Mouse (Mus musculus): ENCODE results near the gene Asic3. TPM values are rescaled to one million over a fixed set of nuclear protein-coding genes. Genes with fewer than 3 reads are reported as not detected.

The Asic3 gene
- polyA plus RNA-seq, 1 experiment: not detected

GRCm38 (mm10) chr5:24443204-24443603 lies 30.0 kb downstream of the Asic3 start:
- Histone ChIP-seq H3K27ac (ENCODE audit: control insufficient read depth, insufficient read depth, low read depth, low read length, poor library complexity) (no peak overlapping the region), H3K4me3 (replicated peaks; ENCODE audit: control insufficient read depth, low read depth, low read length) (no peak overlapping the region), H3K4me1 (ENCODE audit: control insufficient read depth, insufficient read depth, low read length) (peaks cover 1% of the 10 kb centered on the region; the same call in 1 of the 2 replicates)
- no peak for TF ChIP-seq POLR2A (IDR thresholded peaks at IDR 0.05; ENCODE audit: borderline replicate concordance, control insufficient read depth, low read depth, low read length)
- TF ChIP-seq CTCF (IDR thresholded peaks at IDR 0.05; ENCODE audit: control insufficient read depth, insufficient read depth, low read length): no peak
- WGBS: 86% methylated on average over 7 of the region's 7 CpGs

- Histone ChIP-seq H3K4me3 (replicated peaks; ENCODE audit: control insufficient read depth, low read depth, low read length) (peak overlapping the region; percentile 19), H3K27ac (ENCODE audit: control insufficient read depth, insufficient read depth, low read depth, low read length, poor library complexity) (no peak overlapping the region), H3K4me1 (ENCODE audit: control insufficient read depth, insufficient read depth, low read length) (peaks cover 1% of the 10 kb centered on the region; the same call in 1 of the 2 replicates)
- TF ChIP-seq POLR2A (IDR thresholded peaks at IDR 0.05; ENCODE audit: borderline replicate concordance, control insufficient read depth, low read depth, low read length) (no peak), CTCF (IDR thresholded peaks at IDR 0.05; ENCODE audit: control insufficient read depth, insufficient read depth, low read length) (no peak)
- 85% methylated on average over 12 of the region's 12 CpGs for WGBS
Measured at GRCm38 (mm10) chr5:24443927-24444326, 30.7 kb downstream of the Asic3 start.

- TF ChIP-seq CTCF (IDR thresholded peaks at IDR 0.05; ENCODE audit: control insufficient read depth, insufficient read depth, low read length) (peak; percentile 4; the same call in 1 of the 2 replicates), POLR2A (IDR thresholded peaks at IDR 0.05; ENCODE audit: borderline replicate concordance, control insufficient read depth, low read depth, low read length) (peak; percentile 74; the same call in 1 of the 2 replicates)
- Histone ChIP-seq H3K27ac (ENCODE audit: control insufficient read depth, insufficient read depth, low read depth, low read length, poor library complexity) (peak within 1 kb of the TSS; percentile 86), H3K4me3 (replicated peaks; ENCODE audit: control insufficient read depth, low read depth, low read length) (peak within 1 kb of the TSS; percentile 87), H3K4me1 (ENCODE audit: control insufficient read depth, insufficient read depth, low read length) (peaks cover 1% of the 10 kb centered on the region; the same call in 1 of the 2 replicates)
- WGBS: under 1% methylated on average over 60 of the region's 60 CpGs
Measured at GRCm38 (mm10) chr5:24444746-24445427, 31.7 kb downstream of the Asic3 start, which contains the start of gene Fastk. Fastk (minus strand) TSS chr5:24445287.

- TF ChIP-seq CTCF (IDR thresholded peaks at IDR 0.05; ENCODE audit: control insufficient read depth, insufficient read depth, low read length) (no peak), POLR2A (IDR thresholded peaks at IDR 0.05; ENCODE audit: borderline replicate concordance, control insufficient read depth, low read depth, low read length) (no peak)
- 72% methylated on average over 20 of the region's 20 CpGs for WGBS
- Histone ChIP-seq H3K4me1 (ENCODE audit: control insufficient read depth, insufficient read depth, low read length) (peaks cover 1% of the 10 kb centered on the region; the same call in 1 of the 2 replicates), H3K4me3 (replicated peaks; ENCODE audit: control insufficient read depth, low read depth, low read length) (peak overlapping the region; percentile 87), H3K27ac (ENCODE audit: control insufficient read depth, insufficient read depth, low read depth, low read length, poor library complexity) (peak overlapping the region; percentile 86)
Measured at GRCm38 (mm10) chr5:24445428-24446080, 32.4 kb downstream of the Asic3 start.

GRCm38 (mm10) chr5:24446630-24447029 lies 33.4 kb downstream of the Asic3 start:
- WGBS: 92% methylated on average over 7 of the region's 7 CpGs
- H3K4me1 ChIP-seq (ENCODE audit: control insufficient read depth, insufficient read depth, low read length): peaks cover 1% of the 10 kb centered on the region; the same call in 1 of the 2 replicates
- TF ChIP-seq CTCF (IDR thresholded peaks at IDR 0.05; ENCODE audit: control insufficient read depth, insufficient read depth, low read length): no peak
- no peak for TF ChIP-seq POLR2A (IDR thresholded peaks at IDR 0.05; ENCODE audit: borderline replicate concordance, control insufficient read depth, low read depth, low read length)
- no peak overlapping the region for H3K4me3 ChIP-seq (replicated peaks; ENCODE audit: control insufficient read depth, low read depth, low read length)
- H3K27ac ChIP-seq (ENCODE audit: control insufficient read depth, insufficient read depth, low read depth, low read length, poor library complexity): no peak overlapping the region

GRCm38 (mm10) chr5:24447624-24448298 lies 34.6 kb downstream of the Asic3 start, which contains the start of gene Tmub1:
Tmub1 (minus strand) TSS chr5:24447854.
- peaks cover 1% of the 10 kb centered on the region; the same call in 1 of the 2 replicates for H3K4me1 ChIP-seq (ENCODE audit: control insufficient read depth, insufficient read depth, low read length)
- H3K4me3 ChIP-seq (replicated peaks; ENCODE audit: control insufficient read depth, low read depth, low read length): peak within 1 kb of the TSS; percentile 65
- WGBS: 3% methylated on average over 34 of the region's 34 CpGs
- TF ChIP-seq POLR2A (IDR thresholded peaks at IDR 0.05; ENCODE audit: borderline replicate concordance, control insufficient read depth, low read depth, low read length) (peak; percentile 40; the same call in 1 of the 2 replicates), CTCF (IDR thresholded peaks at IDR 0.05; ENCODE audit: control insufficient read depth, insufficient read depth, low read length) (no peak; the same call in 1 of the 2 replicates)
- peak within 1 kb of the TSS; percentile 48 for H3K27ac ChIP-seq (ENCODE audit: control insufficient read depth, insufficient read depth, low read depth, low read length, poor library complexity)

- Histone ChIP-seq H3K4me3 (replicated peaks; ENCODE audit: control insufficient read depth, low read depth, low read length) (peak overlapping the region; percentile 70), H3K4me1 (ENCODE audit: control insufficient read depth, insufficient read depth, low read length) (peaks cover 2% of the 10 kb centered on the region), H3K27ac (ENCODE audit: control insufficient read depth, insufficient read depth, low read depth, low read length, poor library complexity) (peak overlapping the region; percentile 89)
- TF ChIP-seq CTCF (IDR thresholded peaks at IDR 0.05; ENCODE audit: control insufficient read depth, insufficient read depth, low read length) (peak; percentile 0; the same call in 1 of the 2 replicates), POLR2A (IDR thresholded peaks at IDR 0.05; ENCODE audit: borderline replicate concordance, control insufficient read depth, low read depth, low read length) (peak; percentile 81)
- 4% methylated on average over 59 of the region's 66 CpGs for WGBS
Measured at GRCm38 (mm10) chr5:24451264-24452029, 38.3 kb downstream of the Asic3 start.

Measured in bone marrow, adult 2 months (tissue).